In the genomic region with DNA sequence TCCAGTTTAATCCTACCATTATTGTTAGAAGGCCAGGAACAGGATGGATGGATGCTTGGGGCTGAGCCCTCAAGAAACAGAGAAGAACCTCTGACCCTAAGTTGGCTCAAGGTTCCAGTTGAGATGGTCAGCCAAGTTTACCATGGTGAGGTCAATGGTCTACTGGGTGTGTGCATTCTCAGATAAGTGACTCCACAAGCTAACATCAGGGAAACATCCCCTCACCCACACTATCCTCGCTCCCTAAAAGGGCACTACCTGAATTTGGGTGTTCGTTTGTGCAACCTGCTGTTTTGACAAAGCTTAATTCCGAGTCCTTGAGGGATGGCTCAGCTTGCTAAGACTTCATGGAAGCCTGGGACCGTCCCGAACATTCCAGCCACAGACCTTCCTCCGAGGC, we compare ENCODE assay signal across 8 mouse cellular contexts. TPM values are rescaled to one million over a fixed set of nuclear protein-coding genes. Genes with fewer than 3 reads are reported as not detected.
A peak's percentile ranks its signal among the peaks of the same experiment; 100 is the strongest.
DNase-seq lines count a peak whose midpoint lies in the region; ATAC-seq lines count a peak whose summit lies in the region.

No protein-coding gene starts in this region.

- no peak overlapping the region for H3K27ac ChIP-seq in forebrain, embryonic 13.5 days
- H3K27ac ChIP-seq in limb, embryonic 13.5 days: no peak overlapping the region
- H3K27ac ChIP-seq in stomach, embryonic 14.5 days (ENCODE audit: low read length): no peak overlapping the region

- ATAC-seq in megakaryocyte, adult 5-6 weeks (ENCODE audit: poor library complexity, severe bottlenecking): no peak
- no peak for ATAC-seq in forebrain, embryonic 13.5 days
- no peak for ATAC-seq in limb, embryonic 13.5 days (ENCODE audit: low FRiP score, low read depth)
- no peak for ATAC-seq in stomach, embryonic 14.5 days (ENCODE audit: insufficient number of reproducible peaks, insufficient read depth, low FRiP score, low read depth)
- ATAC-seq in monocyte, adult 5-6 weeks (replicated peaks; ENCODE audit: insufficient number of reproducible peaks, low FRiP score, low TSS enrichment, poor library complexity, severe bottlenecking): no peak

- peaks cover 84% of the 10 kb centered on the region for H3K4me1 ChIP-seq in megakaryocyte, embryonic 14.5 days
- peaks cover 63% of the 10 kb centered on the region for H3K4me1 ChIP-seq in forebrain, embryonic 13.5 days
- peaks cover 43% of the 10 kb centered on the region for H3K4me1 ChIP-seq in limb, embryonic 13.5 days
- peaks cover 10% of the 10 kb centered on the region; the same call in 1 of the 2 replicates for H3K4me1 ChIP-seq in stomach, embryonic 14.5 days (ENCODE audit: control insufficient read depth, insufficient read depth, low read length)

- H3K36me3 ChIP-seq in megakaryocyte, embryonic 14.5 days (replicated peaks; ENCODE audit: low read length): peaks cover 12% of the 10 kb centered on the region
- no peaks in the 10 kb centered on the region for H3K36me3 ChIP-seq in forebrain, embryonic 13.5 days (ENCODE audit: poor library complexity, severe bottlenecking)
- H3K36me3 ChIP-seq in limb, embryonic 13.5 days: no peaks in the 10 kb centered on the region
- H3K36me3 ChIP-seq in stomach, embryonic 14.5 days (ENCODE audit: control insufficient read depth, insufficient read depth, low read length): no peaks in the 10 kb centered on the region

- 9% methylated on average over 6 of the region's 6 CpGs for WGBS in forebrain, embryonic 13.5 days
- 9% methylated on average over 6 of the region's 6 CpGs for WGBS in limb, embryonic 13.5 days
- 7% methylated on average over 6 of the region's 6 CpGs for WGBS in stomach, embryonic 14.5 days

- no peak for DNase-seq in left cerebral cortex, adult 8-10 months (ENCODE audit: low spot score in 2 of 2)
- DNase-seq in spleen, postnatal 10 days (ENCODE audit: low spot score in 2 of 2): no peak

- H3K9ac ChIP-seq in forebrain, embryonic 13.5 days: peak overlapping the region; percentile 70
- H3K9ac ChIP-seq in limb, embryonic 13.5 days: peak overlapping the region; percentile 66
- H3K9ac ChIP-seq in stomach, embryonic 14.5 days (replicated peaks; ENCODE audit: low read depth, low read length): peak overlapping the region; percentile 45

- H3K4me2 ChIP-seq in forebrain, embryonic 13.5 days: peak overlapping the region; percentile 95
- H3K4me2 ChIP-seq in limb, embryonic 13.5 days (replicated peaks): peak overlapping the region; percentile 91
- peak overlapping the region; percentile 96 for H3K4me2 ChIP-seq in stomach, embryonic 14.5 days (replicated peaks; ENCODE audit: low read depth, low read length)

- H3K4me3 ChIP-seq in megakaryocyte, embryonic 14.5 days (replicated peaks): peak overlapping the region; percentile 96
- peak overlapping the region; percentile 66 for H3K4me3 ChIP-seq in forebrain, embryonic 13.5 days
- H3K4me3 ChIP-seq in limb, embryonic 13.5 days: peak overlapping the region; percentile 59
- H3K4me3 ChIP-seq in stomach, embryonic 14.5 days (ENCODE audit: low read depth, low read length): peak overlapping the region; percentile 52

- H3K27me3 ChIP-seq in megakaryocyte, embryonic 14.5 days (replicated peaks): no peaks in the 10 kb centered on the region
- no peaks in the 10 kb centered on the region for H3K27me3 ChIP-seq in forebrain, embryonic 13.5 days
- H3K27me3 ChIP-seq in limb, embryonic 13.5 days: no peaks in the 10 kb centered on the region
- H3K27me3 ChIP-seq in stomach, embryonic 14.5 days (ENCODE audit: control insufficient read depth, insufficient read depth, low read length): no peaks in the 10 kb centered on the region

- no peaks in the 10 kb centered on the region for H3K9me3 ChIP-seq in megakaryocyte, embryonic 14.5 days
- no peaks in the 10 kb centered on the region for H3K9me3 ChIP-seq in forebrain, embryonic 13.5 days (replicated peaks)
- no peaks in the 10 kb centered on the region for H3K9me3 ChIP-seq in limb, embryonic 13.5 days
- no peaks in the 10 kb centered on the region for H3K9me3 ChIP-seq in stomach, embryonic 14.5 days (ENCODE audit: control insufficient read depth, low read depth, low read length)

RNA-seq across cellular contexts. Expression of a gene that starts 1.3 kb away (rescaled TPM):
- polyA plus RNA-seq in megakaryocyte, embryonic 14.5 days (2012; ENCODE audit: insufficient read depth, low replicate concordance): 13.5 and 15.9 TPM in 2 replicates
- 0.13 and 0.30 TPM in 2 replicates for total RNA-seq in megakaryocyte, adult 5-6 weeks (2015)
- 0.22 and 2.0 TPM in 2 replicates for total RNA-seq in megakaryocyte, adult 5-6 weeks (2017)
- 7.3 and 9.0 TPM in 2 replicates for polyA plus RNA-seq in forebrain, embryonic 13.5 days (2015; fragmentation: Nextera tagmentation; extraction: Ambion mirVana)
- 5.7 and 6.4 TPM in 2 replicates for polyA plus RNA-seq in limb, embryonic 13.5 days (2015; fragmentation: Nextera tagmentation; extraction: Ambion mirVana)
- 5.5 and 6.7 TPM in 2 replicates for polyA plus RNA-seq in stomach, embryonic 14.5 days (2014; fragmentation: Nextera tagmentation; extraction: Ambion mirVana)
- 0.67 to 21.9 TPM (median 2.6 TPM) in 3 replicates for total RNA-seq in monocyte, adult 5-6 weeks (2017)
- 1 to 10 TPM in 1 of 4 experiments, under 1 TPM in 3; 0.13 to 1.4 (median 0.84) TPM for total RNA-seq in left cerebral cortex, adult 8-10 months (2022)

RNA-seq across cellular contexts. Expression of a gene that starts 42.0 kb away (rescaled TPM):
- 9.9 and 29.2 TPM in 2 replicates for polyA plus RNA-seq in megakaryocyte, embryonic 14.5 days (2012; ENCODE audit: insufficient read depth, low replicate concordance)
- total RNA-seq in megakaryocyte, adult 5-6 weeks (2015): 3.9 and 4.1 TPM in 2 replicates
- 1.5 and 1.7 TPM in 2 replicates for total RNA-seq in megakaryocyte, adult 5-6 weeks (2017)
- 13.6 and 14.0 TPM in 2 replicates for polyA plus RNA-seq in forebrain, embryonic 13.5 days (2015; fragmentation: Nextera tagmentation; extraction: Ambion mirVana)
- polyA plus RNA-seq in limb, embryonic 13.5 days (2015; fragmentation: Nextera tagmentation; extraction: Ambion mirVana): 11.7 and 13.2 TPM in 2 replicates
- polyA plus RNA-seq in stomach, embryonic 14.5 days (2014; fragmentation: Nextera tagmentation; extraction: Ambion mirVana): 15.1 and 16.2 TPM in 2 replicates
- 1.8 to 5.9 TPM (median 3.9 TPM) in 3 replicates for total RNA-seq in monocyte, adult 5-6 weeks (2017)
- total RNA-seq in left cerebral cortex, adult 8-10 months (2022): 1 to 10 TPM; 3.3 to 4.4 (median 4.0) TPM
